8 mouse cellular contexts compared by ENCODE assay signal in genomic region chr7:90427006-90427405, GRCm38 (mm10). TPM values are rescaled to one million over a fixed set of nuclear protein-coding genes. Genes with fewer than 3 reads are reported as not detected.
A peak's percentile ranks its signal among the peaks of the same experiment; 100 is the strongest.
DNase-seq lines count a peak whose midpoint lies in the region; TF ChIP-seq lines count a peak whose summit lies in the region.

No protein-coding gene starts in this region.

- no peaks in the 10 kb centered on the region for H3K9me3 ChIP-seq in embryonic facial prominence, embryonic 10.5 days
- no peaks in the 10 kb centered on the region for H3K9me3 ChIP-seq in hindbrain, embryonic 10.5 days

- no peaks in the 10 kb centered on the region for H3K36me3 ChIP-seq in embryonic facial prominence, embryonic 10.5 days (replicated peaks)
- no peaks in the 10 kb centered on the region for H3K36me3 ChIP-seq in hindbrain, embryonic 10.5 days

- peak overlapping the region; percentile 82 for H3K4me3 ChIP-seq in gastrocnemius, adult 2 months
- peak overlapping the region; percentile 56 for H3K4me3 ChIP-seq in embryonic facial prominence, embryonic 10.5 days
- H3K4me3 ChIP-seq in hindbrain, embryonic 10.5 days, result peak overlapping the region; percentile 44

- DNase-seq in gastrocnemius, adult 2 months, result peak; percentile 27
- no peak for DNase-seq in gastrocnemius, adult 8-10 months (ENCODE audit: low spot score in 2 of 2)
- DNase-seq in embryonic facial prominence, embryonic 10.5 days (ENCODE audit: low spot score), result no peak
- DNase-seq in hindbrain, embryonic 10.5 days (ENCODE audit: low spot score), result no peak
- peak; percentile 21 for DNase-seq in lung, postnatal 10 days
- DNase-seq in retina, postnatal 1 day, result no peak
- no peak for DNase-seq in adrenal gland, adult 2 months
- no peak for DNase-seq in layer of hippocampus, adult 9-10 months (ENCODE audit: low spot score)

- H3K4me1 ChIP-seq in embryonic facial prominence, embryonic 10.5 days, result peaks cover 9% of the 10 kb centered on the region
- peaks cover 7% of the 10 kb centered on the region for H3K4me1 ChIP-seq in hindbrain, embryonic 10.5 days (replicated peaks)

- H3K27ac ChIP-seq in gastrocnemius, adult 2 months, result peak overlapping the region; percentile 9; the same call in 1 of the 2 replicates
- H3K27ac ChIP-seq in embryonic facial prominence, embryonic 10.5 days (replicated peaks), result no peak overlapping the region; the same call in 1 of the 2 replicates
- no peak overlapping the region for H3K27ac ChIP-seq in hindbrain, embryonic 10.5 days

- intact Hi-C loops in gastrocnemius, adult 2 months (cut with DNase I), result no loop called here

- WGBS in embryonic facial prominence, embryonic 10.5 days, result 68% methylated on average over 9 of the region's 9 CpGs
- 68% methylated on average over 9 of the region's 9 CpGs for WGBS in hindbrain, embryonic 10.5 days

- no peak for TF ChIP-seq CTCF in gastrocnemius, adult 2 months (IDR thresholded peaks at IDR 0.05)

- no peaks in the 10 kb centered on the region for H3K27me3 ChIP-seq in embryonic facial prominence, embryonic 10.5 days (replicated peaks; ENCODE audit: low read depth, poor library complexity, severe bottlenecking)
- no peaks in the 10 kb centered on the region for H3K27me3 ChIP-seq in hindbrain, embryonic 10.5 days (ENCODE audit: insufficient read depth, poor library complexity, severe bottlenecking)

RNA-seq across cellular contexts. Expression of gene Ccdc89, which starts 0.6 kb away (rescaled TPM):
- total RNA-seq in gastrocnemius, adult 2 months (2021), result not detected
- not detected for total RNA-seq in gastrocnemius, adult 8-10 months (2022)
- 1.9 and 3.0 TPM in 2 replicates for polyA plus RNA-seq in embryonic facial prominence, embryonic 10.5 days (2016; fragmentation: Nextera tagmentation; extraction: Ambion mirVana)
- 2.3 and 2.6 TPM in 2 replicates for polyA plus RNA-seq in hindbrain, embryonic 10.5 days (2016; fragmentation: Nextera tagmentation; extraction: Ambion mirVana)
- total RNA-seq in adrenal gland, adult 2 months (2021), result under 1 TPM; 0.14 to 0.76 TPM
- polyA plus RNA-seq in adrenal gland, adult 2 months (2012; rRNA removed), result 0.06 TPM in 1 of 2 replicates, not detected in the other

RNA-seq across cellular contexts. Expression of gene Crebzf, which starts 15.5 kb away (rescaled TPM):
- 10 to 100 TPM; 16.0 to 18.2 TPM for total RNA-seq in gastrocnemius, adult 2 months (2021)
- total RNA-seq in gastrocnemius, adult 8-10 months (2022), result 10 to 100 TPM; 15.3 to 17.7 (median 15.8) TPM
- polyA plus RNA-seq in embryonic facial prominence, embryonic 10.5 days (2016; fragmentation: Nextera tagmentation; extraction: Ambion mirVana), result 26.2 and 27.1 TPM in 2 replicates
- polyA plus RNA-seq in hindbrain, embryonic 10.5 days (2016; fragmentation: Nextera tagmentation; extraction: Ambion mirVana), result 23.6 and 28.7 TPM in 2 replicates
- total RNA-seq in adrenal gland, adult 2 months (2021), result 10 to 100 TPM; 57.5 to 66.2 TPM
- 104 and 127 TPM in 2 replicates for polyA plus RNA-seq in adrenal gland, adult 2 months (2012; rRNA removed)

RNA-seq across cellular contexts. Expression of gene Tmem126a, which starts 30.0 kb away (rescaled TPM):
- 100 to 1,000 TPM; 101 to 119 TPM for total RNA-seq in gastrocnemius, adult 2 months (2021)
- total RNA-seq in gastrocnemius, adult 8-10 months (2022), result 100 to 1,000 TPM in 3 of 4 experiments, 10 to 100 TPM in 1; 98.1 to 124 (median 119) TPM
- 119 and 120 TPM in 2 replicates for polyA plus RNA-seq in embryonic facial prominence, embryonic 10.5 days (2016; fragmentation: Nextera tagmentation; extraction: Ambion mirVana)
- 127 and 132 TPM in 2 replicates for polyA plus RNA-seq in hindbrain, embryonic 10.5 days (2016; fragmentation: Nextera tagmentation; extraction: Ambion mirVana)
- 10 to 100 TPM; 56.6 to 73.4 TPM for total RNA-seq in adrenal gland, adult 2 months (2021)
- 5.4 and 7.0 TPM in 2 replicates for polyA plus RNA-seq in adrenal gland, adult 2 months (2012; rRNA removed)

RNA-seq across cellular contexts. Expression of gene Tmem126b, which starts 48.8 kb away (rescaled TPM):
- total RNA-seq in gastrocnemius, adult 2 months (2021), result 10 to 100 TPM; 18.9 to 22.9 TPM
- total RNA-seq in gastrocnemius, adult 8-10 months (2022), result 10 to 100 TPM; 18.6 to 23.7 (median 20.9) TPM
- polyA plus RNA-seq in embryonic facial prominence, embryonic 10.5 days (2016; fragmentation: Nextera tagmentation; extraction: Ambion mirVana), result 35.2 and 36.2 TPM in 2 replicates
- 38.3 and 39.0 TPM in 2 replicates for polyA plus RNA-seq in hindbrain, embryonic 10.5 days (2016; fragmentation: Nextera tagmentation; extraction: Ambion mirVana)
- total RNA-seq in adrenal gland, adult 2 months (2021), result 10 to 100 TPM; 19.3 to 25.7 TPM
- 3.2 and 3.5 TPM in 2 replicates for polyA plus RNA-seq in adrenal gland, adult 2 months (2012; rRNA removed)

RNA-seq across cellular contexts. Expression of gene Dlg2, which starts 49.5 kb away (rescaled TPM):
- total RNA-seq in gastrocnemius, adult 2 months (2021), result under 1 TPM; 0.22 to 0.71 TPM
- under 1 TPM; 0.21 to 0.94 (median 0.48) TPM for total RNA-seq in gastrocnemius, adult 8-10 months (2022)
- polyA plus RNA-seq in embryonic facial prominence, embryonic 10.5 days (2016; fragmentation: Nextera tagmentation; extraction: Ambion mirVana), result 1.3 and 1.7 TPM in 2 replicates
- 1.00 and 2.2 TPM in 2 replicates for polyA plus RNA-seq in hindbrain, embryonic 10.5 days (2016; fragmentation: Nextera tagmentation; extraction: Ambion mirVana)
- total RNA-seq in adrenal gland, adult 2 months (2021), result 10 to 100 TPM; 84.3 to 91.7 TPM
- polyA plus RNA-seq in adrenal gland, adult 2 months (2012; rRNA removed), result 15.3 and 23.8 TPM in 2 replicates

Comparison
In these comparisons a context has a peak if more than half of its experiments do, and no peak if none do; other contexts are left out.
1. DNase-seq: peak in gastrocnemius, adult 2 months (single experiment) and lung, postnatal 10 days (single experiment); none in gastrocnemius, adult 8-10 months (0 of 2), embryonic facial prominence, embryonic 10.5 days (single experiment), hindbrain, embryonic 10.5 days (single experiment), retina, postnatal 1 day (single experiment), adrenal gland, adult 2 months (single experiment) and layer of hippocampus, adult 9-10 months (single experiment).
2. Peak in every context shown above with its lines, with median percentiles within 50 percentile points of each other: H3K4me3 ChIP-seq.